Mouse (Mus musculus) stomach, embryonic 16.5 days (tissue): ENCODE data around the gene A730049H05Rik. TPM values are rescaled to one million over a fixed set of nuclear protein-coding genes. Genes with fewer than 3 reads are reported as not detected.

Experiments
- ATAC-seq: fragments of 200-750 bp; cut with Nextera tagmentation; 2 replicates; pipeline ENCODE4 v1.8.0; 2017; ENCODE audit warnings: moderate number of reproducible peaks, moderate TSS enrichment; ENCODE audit not compliant: insufficient read depth, low FRiP score
- H3K27ac ChIP-seq: fragments of 300-500 bp; sonication (generic); 2 replicates; pipeline ENCODE4 v1.5.1; 2014; ENCODE audit warnings: low read length
- H3K27me3 ChIP-seq: fragments of 300-500 bp; sonication (generic); 2 replicates; pipeline ENCODE4 v1.6.1; 2014; ENCODE audit warnings: low read length, control low read depth, mixed read lengths; ENCODE audit not compliant: control insufficient read depth, insufficient read depth
- H3K36me3 ChIP-seq: fragments of 300-500 bp; sonication (generic); 2 replicates; pipeline ENCODE4 v1.6.1; 2014; ENCODE audit warnings: low read length; ENCODE audit not compliant: control insufficient read depth, insufficient read depth
- H3K4me1 ChIP-seq: fragments of 300-500 bp; sonication (generic); 2 replicates; pipeline ENCODE4 v1.6.1; 2014; ENCODE audit warnings: low read length, control low read depth, mixed read lengths; ENCODE audit not compliant: control insufficient read depth, insufficient read depth
- H3K4me2 ChIP-seq: fragments of 300-500 bp; sonication (generic); 2 replicates; pipeline ENCODE4 v1.6.1; 2014; ENCODE audit warnings: low read depth, low read length, mixed read lengths
- H3K4me3 ChIP-seq: fragments of 300-500 bp; sonication (generic); replicated peaks from 2 replicates; pipeline ENCODE4 v1.5.1; 2014; ENCODE audit warnings: mild to moderate bottlenecking, low read length
- H3K9ac ChIP-seq: fragments of 300-500 bp; sonication (generic); 2 replicates; pipeline ENCODE4 v1.6.1; 2014; ENCODE audit warnings: low read length
- H3K9me3 ChIP-seq: fragments of 300-500 bp; sonication (generic); replicated peaks from 2 replicates; pipeline ENCODE4 v1.6.1; 2016; ENCODE audit warnings: low read length, control low read depth; ENCODE audit not compliant: control insufficient read depth
- WGBS: fragments of 180-500 bp; shearing (Covaris S2); extraction: QIAGEN DNeasy Blood & Tissue Kit; methylation state at CpG from one replicate; pipeline ENCODE4 v1.1.7; 2014; 5-methylcytosine and 5-hydroxymethylcytosine counted together
- polyA plus RNA-seq: library from polyadenylated mRNA; unstranded; fragments of >200 nt; fragmentation: Nextera tagmentation; extraction: Ambion mirVana; gene quantifications from 2 replicates; pipeline ENCODE4 v1.2.1, GENCODE M21; 2015

The A730049H05Rik gene
- polyA plus RNA-seq, 1 experiment from 2014 or later = 0.87 TPM

- 78% methylated on average over 5 of the region's 5 CpGs for WGBS
- H3K27ac ChIP-seq = no peak overlapping the region
- no peaks in the 10 kb centered on the region for H3K27me3 ChIP-seq
- H3K9me3 ChIP-seq = no peaks in the 10 kb centered on the region
- no peak overlapping the region for H3K9ac ChIP-seq
- H3K4me1 ChIP-seq = 0 out of 2 replicates have a peak, but pooled peaks cover 2% of the 10 kb centered on the region
- ATAC-seq = no peak
- no peaks in the 10 kb centered on the region for H3K36me3 ChIP-seq
- no peak overlapping the region for H3K4me3 ChIP-seq
- H3K4me2 ChIP-seq = no peak overlapping the region
Measured at GRCm38 (mm10) chr6:92821606-92822005, 5.3 kb downstream of the A730049H05Rik start.

GRCm38 (mm10) chr6:92822006-92822405 is 5.7 kb downstream of the A730049H05Rik start:
- no peak overlapping the region for H3K4me3 ChIP-seq
- no peak overlapping the region for H3K4me2 ChIP-seq
- no peaks in the 10 kb centered on the region for H3K9me3 ChIP-seq
- H3K27me3 ChIP-seq = no peaks in the 10 kb centered on the region
- no peak for ATAC-seq
- H3K36me3 ChIP-seq = no peaks in the 10 kb centered on the region
- no peak overlapping the region for H3K9ac ChIP-seq
- no peak overlapping the region for H3K27ac ChIP-seq
- peaks cover under 1% of the 10 kb centered on the region; the same call in 1 of the 2 replicates for H3K4me1 ChIP-seq
- 67% methylated on average over 6 of the region's 6 CpGs for WGBS

- Histone ChIP-seq H3K9ac (no peak overlapping the region), H3K4me2 (no peak overlapping the region), H3K9me3 (no peaks in the 10 kb centered on the region), H3K4me3 (no peak overlapping the region), H3K4me1 (peaks cover 9% of the 10 kb centered on the region; the same call in 1 of the 2 replicates), H3K36me3 (no peaks in the 10 kb centered on the region), H3K27ac (no peak overlapping the region), H3K27me3 (no peaks in the 10 kb centered on the region)
- 84% methylated on average over 7 of the region's 7 CpGs for WGBS
- no peak for ATAC-seq
Measured at GRCm38 (mm10) chr6:92823991-92824390, 7.7 kb downstream of the A730049H05Rik start.

GRCm38 (mm10) chr6:92826561-92826960 is 10.3 kb downstream of the A730049H05Rik start:
- no peak for ATAC-seq
- H3K4me1 ChIP-seq = peaks cover 9% of the 10 kb centered on the region; the same call in 1 of the 2 replicates
- no peak overlapping the region for H3K4me3 ChIP-seq
- H3K36me3 ChIP-seq = no peaks in the 10 kb centered on the region
- no peak overlapping the region for H3K9ac ChIP-seq
- no peak overlapping the region for H3K27ac ChIP-seq
- H3K9me3 ChIP-seq = no peaks in the 10 kb centered on the region
- no peaks in the 10 kb centered on the region for H3K27me3 ChIP-seq
- 69% methylated on average over 5 of the region's 5 CpGs for WGBS
- no peak overlapping the region for H3K4me2 ChIP-seq

- no peaks in the 10 kb centered on the region for H3K27me3 ChIP-seq
- no peak for ATAC-seq
- no peak overlapping the region for H3K4me2 ChIP-seq
- H3K4me1 ChIP-seq = peaks cover 9% of the 10 kb centered on the region; the same call in 1 of the 2 replicates
- H3K27ac ChIP-seq = no peak overlapping the region
- 39% methylated on average over 5 of the region's 5 CpGs for WGBS
- H3K9me3 ChIP-seq = no peaks in the 10 kb centered on the region
- H3K4me3 ChIP-seq = no peak overlapping the region
- H3K9ac ChIP-seq = no peak overlapping the region
- no peaks in the 10 kb centered on the region for H3K36me3 ChIP-seq
Measured at GRCm38 (mm10) chr6:92827360-92827759, 11.1 kb downstream of the A730049H05Rik start.

- no peak overlapping the region for H3K4me3 ChIP-seq
- H3K27ac ChIP-seq = no peak overlapping the region
- 94% methylated on average over 2 of the region's 2 CpGs for WGBS
- no peaks in the 10 kb centered on the region for H3K9me3 ChIP-seq
- peaks cover 9% of the 10 kb centered on the region; the same call in 1 of the 2 replicates for H3K4me1 ChIP-seq
- ATAC-seq = no peak
- no peaks in the 10 kb centered on the region for H3K36me3 ChIP-seq
- H3K4me2 ChIP-seq = no peak overlapping the region
- no peak overlapping the region for H3K9ac ChIP-seq
- H3K27me3 ChIP-seq = no peaks in the 10 kb centered on the region
Measured at GRCm38 (mm10) chr6:92829148-92829547, 12.9 kb downstream of the A730049H05Rik start.

GRCm38 (mm10) chr6:92831106-92831505 is 14.8 kb downstream of the A730049H05Rik start:
- 81% methylated on average over 2 of the region's 2 CpGs for WGBS

GRCm38 (mm10) chr6:92842000-92842399 is 25.7 kb downstream of the A730049H05Rik start:
- no peak overlapping the region for H3K27ac ChIP-seq
- WGBS = 20% methylated on average over 2 of the region's 2 CpGs
- no peaks in the 10 kb centered on the region for H3K9me3 ChIP-seq
- no peaks in the 10 kb centered on the region for H3K27me3 ChIP-seq
- no peak overlapping the region for H3K4me3 ChIP-seq
- 0 out of 2 replicates have a peak, but pooled peaks cover 3% of the 10 kb centered on the region for H3K4me1 ChIP-seq
- H3K36me3 ChIP-seq = no peaks in the 10 kb centered on the region
- no peak overlapping the region for H3K9ac ChIP-seq
- ATAC-seq = no peak
- no peak overlapping the region for H3K4me2 ChIP-seq

More at GRCm38 (mm10) chr6:92831106-92831505, 14.8 kb downstream of the A730049H05Rik start:
- ATAC-seq = no peak
- Histone ChIP-seq H3K4me3 (no peak overlapping the region), H3K4me2 (no peak overlapping the region), H3K4me1 (peaks cover 9% of the 10 kb centered on the region; the same call in 1 of the 2 replicates), H3K27ac (no peak overlapping the region), H3K27me3 (no peaks in the 10 kb centered on the region), H3K9ac (no peak overlapping the region), H3K36me3 (no peaks in the 10 kb centered on the region), H3K9me3 (no peaks in the 10 kb centered on the region)

- Histone ChIP-seq H3K27me3 (no peaks in the 10 kb centered on the region), H3K36me3 (no peaks in the 10 kb centered on the region; the same call in 1 of the 2 replicates), H3K27ac (no peak overlapping the region), H3K4me2 (no peak overlapping the region), H3K4me1 (0 out of 2 replicates have a peak, but pooled peaks cover 3% of the 10 kb centered on the region), H3K9ac (no peak overlapping the region), H3K9me3 (no peaks in the 10 kb centered on the region), H3K4me3 (no peak overlapping the region)
- WGBS = 78% methylated on average over 2 of the region's 2 CpGs
- ATAC-seq = no peak
Measured at GRCm38 (mm10) chr6:92843474-92843873, 27.2 kb downstream of the A730049H05Rik start.
